Mouse (Mus musculus): ENCODE results near the gene Olfr372. TPM values are rescaled to one million over a fixed set of nuclear protein-coding genes. Genes with fewer than 3 reads are reported as not detected.
"Not testable (repeated sequence)": the region's sequence is repeated elsewhere in the genome, so short reads cannot be mapped to it uniquely, and the experiment has no call there.

Olfr372 gene
- polyA plus RNA-seq, 1 experiment: not detected

- not testable (repeated sequence) for DNase-seq (ENCODE audit: low spot score)
Observed at GRCm38 (mm10) chr8:72099377-72100103, 58.5 kb downstream of the Olfr372 start.

GRCm38 (mm10) chr8:72105165-72105564, 64.1 kb downstream of the Olfr372 start:
- DNase-seq (ENCODE audit: low spot score): no peak

- DNase-seq (ENCODE audit: low spot score): no peak
Observed at GRCm38 (mm10) chr8:72106740-72107139, 65.7 kb downstream of the Olfr372 start, which contains the start of gene Olfr374. Gene Olfr374 (plus strand): TSS chr8:72107040.

Other genes with a start within 250 kb of the Olfr372 start
- gene Zfp709, start 159.2 kb upstream of the Olfr372 start, polyA plus RNA-seq (2012; rRNA removed): 2.0 and 2.7 TPM in 2 replicates
- gene Zfp882, start 132.6 kb upstream of the Olfr372 start, polyA plus RNA-seq (2012; rRNA removed): 2.1 and 2.6 TPM in 2 replicates
- gene Zfp617, start 132.6 kb upstream of the Olfr372 start, polyA plus RNA-seq (2012; rRNA removed): 17.0 and 20.5 TPM in 2 replicates
- gene Zfp961, start 90.2 kb upstream of the Olfr372 start, polyA plus RNA-seq (2012; rRNA removed): 18.9 and 21.7 TPM in 2 replicates
- gene Cyp4f18, start 31.6 kb upstream of the Olfr372 start, polyA plus RNA-seq (2012; rRNA removed): 3.6 TPM in 2 replicates
- not detected in 2 replicates for gene Olfr373, start 42.0 kb downstream of the Olfr372 start, polyA plus RNA-seq (2012; rRNA removed)
- not detected in 2 replicates for gene Olfr374, start 65.8 kb downstream of the Olfr372 start, polyA plus RNA-seq (2012; rRNA removed)
- gene Tpm4, start 93.8 kb downstream of the Olfr372 start, polyA plus RNA-seq (2012; rRNA removed): 200 and 234 TPM in 2 replicates
- gene Rab8a, start 120.0 kb downstream of the Olfr372 start, polyA plus RNA-seq (2012; rRNA removed): 82.2 and 89.4 TPM in 2 replicates
- 0.23 and 0.24 TPM in 2 replicates for gene Hsh2d, start 148.4 kb downstream of the Olfr372 start, polyA plus RNA-seq (2012; rRNA removed)
- 0.04 and 0.11 TPM in 2 replicates for gene Cib3, start 171.6 kb downstream of the Olfr372 start, polyA plus RNA-seq (2012; rRNA removed)
- gene Gm11034, start 172.4 kb downstream of the Olfr372 start, polyA plus RNA-seq (2012; rRNA removed): not detected in 2 replicates
- gene Fam32a, start 178.5 kb downstream of the Olfr372 start, polyA plus RNA-seq (2012; rRNA removed): 70.7 and 77.4 TPM in 2 replicates
- gene Ap1m1, start 198.8 kb downstream of the Olfr372 start, polyA plus RNA-seq (2012; rRNA removed): 75.1 TPM in 2 replicates